Mouse (Mus musculus): ENCODE results near the gene Itsn2. TPM values are rescaled to one million over a fixed set of nuclear protein-coding genes. Genes with fewer than 3 reads are reported as not detected.

Gene Itsn2
- total and polyA plus RNA-seq, 3 experiments: 17.6 to 168 (median 137) TPM

DNA sequence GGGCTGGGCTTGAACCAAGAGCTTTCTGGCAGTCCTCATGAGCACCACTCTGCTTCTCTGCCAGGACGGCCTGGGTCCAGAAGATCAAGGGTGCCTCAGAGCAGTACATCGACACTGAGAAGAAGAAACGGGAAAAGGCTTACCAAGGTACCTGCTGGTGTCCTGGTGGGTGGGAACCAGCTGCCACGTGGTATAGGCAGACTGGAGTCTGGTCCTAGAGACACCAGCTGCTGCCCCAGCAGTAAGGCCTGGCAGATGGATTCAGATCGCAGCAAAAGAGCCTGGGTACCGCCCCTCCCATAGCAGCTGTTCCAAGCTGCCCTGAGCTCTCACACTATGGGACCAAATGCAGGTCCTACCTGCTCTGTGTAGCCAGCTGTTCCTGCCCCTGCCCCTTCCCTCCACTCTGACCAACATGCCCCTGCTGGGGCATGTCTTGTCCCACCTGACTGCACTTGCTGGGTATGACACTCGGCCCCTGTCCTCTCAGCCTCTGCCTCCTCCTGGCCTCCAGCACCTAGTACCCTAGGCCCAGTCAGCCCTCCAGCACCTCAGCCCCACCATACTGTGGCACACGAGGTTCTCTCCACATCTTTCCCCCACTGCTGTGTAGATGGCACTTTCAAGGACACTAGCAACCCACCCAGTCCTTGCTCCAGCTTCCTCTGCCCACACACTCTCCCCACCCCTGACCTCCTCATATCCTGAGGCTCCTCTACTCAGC lies 116.6 kb downstream of the Itsn2 start:
- H3K27me3 ChIP-seq (ENCODE audit: insufficient read depth, low read length): no peaks in the 10 kb centered on the region
- H3K36me3 ChIP-seq (replicated peaks): peaks cover 82% of the 10 kb centered on the region
- DNase-seq (ENCODE audit: low spot score) (no peak), ATAC-seq (ENCODE audit: extremely low read depth, insufficient number of reproducible peaks, low FRiP score, poor library complexity, severe bottlenecking) (no peak)
- TF ChIP-seq GATA2 (IDR thresholded peaks at IDR 0.05; ENCODE audit: borderline replicate concordance, low read depth, low read length) (no peak), GATA1 (IDR thresholded peaks at IDR 0.05; ENCODE audit: borderline replicate concordance, low read length) (no peak), POLR2AphosphoS5 (IDR thresholded peaks at IDR 0.05; ENCODE audit: insufficient replicate concordance, low read depth, low read length) (no peak), CTCF (IDR thresholded peaks at IDR 0.05; ENCODE audit: low read depth, low read length) (no peak), TAL1 (conservative IDR thresholded peaks at IDR 0.05; ENCODE audit: low read depth, low read length) (no peak)
- H3K4me3 ChIP-seq (ENCODE audit: low read depth, low read length): no peak overlapping the region
- H3K9me3 ChIP-seq (replicated peaks): no peaks in the 10 kb centered on the region
- H3K4me1 ChIP-seq (ENCODE audit: insufficient read depth, low read depth, low read length): no peaks in the 10 kb centered on the region

GRCm38 (mm10) chr12:4709926-4710325 lies 117.5 kb downstream of the Itsn2 start:
- Histone ChIP-seq H3K4me1 (ENCODE audit: insufficient read depth, low read depth, low read length) (peaks cover 5% of the 10 kb centered on the region; the same call in 1 of the 2 replicates), H3K4me3 (ENCODE audit: low read depth, low read length) (no peak overlapping the region), H3K9me3 (replicated peaks) (no peaks in the 10 kb centered on the region), H3K27me3 (ENCODE audit: insufficient read depth, low read length) (no peaks in the 10 kb centered on the region), H3K36me3 (replicated peaks) (peaks cover 91% of the 10 kb centered on the region)
- ATAC-seq (ENCODE audit: extremely low read depth, insufficient number of reproducible peaks, low FRiP score, poor library complexity, severe bottlenecking) (no peak), DNase-seq (ENCODE audit: low spot score) (no peak)
- no peak for TF ChIP-seq CTCF (IDR thresholded peaks at IDR 0.05; ENCODE audit: low read depth, low read length)
- TF ChIP-seq POLR2AphosphoS5 (IDR thresholded peaks at IDR 0.05; ENCODE audit: insufficient replicate concordance, low read depth, low read length): no peak

GRCm38 (mm10) chr12:4713361-4713760 lies 120.9 kb downstream of the Itsn2 start:
- no peak for TF ChIP-seq CTCF (IDR thresholded peaks at IDR 0.05; ENCODE audit: low read depth, low read length)
- TF ChIP-seq POLR2AphosphoS5 (IDR thresholded peaks at IDR 0.05; ENCODE audit: insufficient replicate concordance, low read depth, low read length): no peak
- no peak for TF ChIP-seq GATA2 (IDR thresholded peaks at IDR 0.05; ENCODE audit: borderline replicate concordance, low read depth, low read length)
- no peak for TF ChIP-seq TAL1 (conservative IDR thresholded peaks at IDR 0.05; ENCODE audit: low read depth, low read length)
- no peak for TF ChIP-seq GATA1 (IDR thresholded peaks at IDR 0.05; ENCODE audit: borderline replicate concordance, low read length)
- H3K4me1 ChIP-seq (ENCODE audit: insufficient read depth, low read depth, low read length): peaks cover 37% of the 10 kb centered on the region
- ATAC-seq (ENCODE audit: extremely low read depth, insufficient number of reproducible peaks, low FRiP score, poor library complexity, severe bottlenecking): no peak
- no peak for DNase-seq (ENCODE audit: low spot score)
- no peak overlapping the region for H3K4me3 ChIP-seq (ENCODE audit: low read depth, low read length)
- peaks cover 71% of the 10 kb centered on the region for H3K36me3 ChIP-seq (replicated peaks)
- no peaks in the 10 kb centered on the region for H3K27me3 ChIP-seq (ENCODE audit: insufficient read depth, low read length)
- no peaks in the 10 kb centered on the region for H3K9me3 ChIP-seq (replicated peaks)

DNA sequence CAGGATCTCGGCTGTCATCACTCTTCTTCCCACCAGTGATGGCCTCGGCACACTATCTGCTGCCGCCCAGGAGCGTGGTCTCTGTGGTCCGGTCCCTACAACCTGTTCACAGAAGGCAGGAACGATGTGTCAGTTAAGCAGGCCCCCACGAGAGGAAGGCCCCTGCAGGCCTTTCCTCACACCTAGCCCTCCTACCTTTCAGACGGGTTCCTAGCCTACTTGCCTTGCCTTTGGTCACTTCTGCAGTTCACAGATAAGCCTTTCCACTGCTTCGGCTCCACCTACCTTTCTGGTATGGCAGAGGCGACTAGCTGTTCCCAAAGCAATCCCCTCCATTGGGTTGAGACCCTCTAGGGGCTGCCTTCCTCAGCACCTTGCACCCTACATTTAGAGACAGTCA lies 123.2 kb downstream of the Itsn2 start:
- ATAC-seq (ENCODE audit: extremely low read depth, insufficient number of reproducible peaks, low FRiP score, poor library complexity, severe bottlenecking) (no peak), DNase-seq (ENCODE audit: low spot score) (no peak)
- H3K4me1 ChIP-seq (ENCODE audit: insufficient read depth, low read depth, low read length): peaks cover 56% of the 10 kb centered on the region
- H3K36me3 ChIP-seq (replicated peaks): peaks cover 49% of the 10 kb centered on the region
- H3K4me3 ChIP-seq (ENCODE audit: low read depth, low read length): peak overlapping the region; percentile 37; the same call in 1 of the 2 replicates
- TF ChIP-seq GATA1 (IDR thresholded peaks at IDR 0.05; ENCODE audit: borderline replicate concordance, low read length) (no peak), GATA2 (IDR thresholded peaks at IDR 0.05; ENCODE audit: borderline replicate concordance, low read depth, low read length) (no peak), CTCF (IDR thresholded peaks at IDR 0.05; ENCODE audit: low read depth, low read length) (no peak), TAL1 (conservative IDR thresholded peaks at IDR 0.05; ENCODE audit: low read depth, low read length) (no peak), POLR2AphosphoS5 (IDR thresholded peaks at IDR 0.05; ENCODE audit: insufficient replicate concordance, low read depth, low read length) (no peak)
- H3K27me3 ChIP-seq (ENCODE audit: insufficient read depth, low read length): no peaks in the 10 kb centered on the region
- H3K9me3 ChIP-seq (replicated peaks): no peaks in the 10 kb centered on the region

DNA sequence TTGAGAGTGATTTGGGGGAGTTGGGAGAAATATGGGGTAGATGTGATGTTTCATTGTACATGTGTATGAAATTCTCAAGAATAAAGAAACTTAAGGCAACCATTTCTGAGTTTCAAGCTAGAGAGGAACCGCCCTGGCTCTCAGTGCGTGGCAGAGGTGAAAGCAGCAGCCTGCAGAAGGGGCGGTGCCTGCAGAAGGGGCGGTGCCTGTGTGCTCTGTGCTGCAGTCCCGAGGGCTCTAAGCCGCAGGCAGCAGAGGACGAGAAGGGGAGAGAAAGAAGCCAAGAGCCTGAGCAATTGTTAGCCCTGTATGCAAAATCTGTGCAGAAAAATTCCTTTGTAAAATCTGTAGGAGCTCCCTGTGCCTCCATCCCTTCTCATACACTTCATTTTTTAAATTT lies 125.0 kb downstream of the Itsn2 start:
- DNase-seq (ENCODE audit: low spot score) (no peak), ATAC-seq (ENCODE audit: extremely low read depth, insufficient number of reproducible peaks, low FRiP score, poor library complexity, severe bottlenecking) (peak; percentile 58; the same call in 1 of the 2 replicates)
- Histone ChIP-seq H3K36me3 (replicated peaks) (peaks cover 32% of the 10 kb centered on the region), H3K4me3 (ENCODE audit: low read depth, low read length) (no peak overlapping the region; the same call in 1 of the 2 replicates), H3K4me1 (ENCODE audit: insufficient read depth, low read depth, low read length) (peaks cover 57% of the 10 kb centered on the region), H3K27me3 (ENCODE audit: insufficient read depth, low read length) (no peaks in the 10 kb centered on the region), H3K9me3 (replicated peaks) (no peaks in the 10 kb centered on the region)
- TF ChIP-seq CTCF (IDR thresholded peaks at IDR 0.05; ENCODE audit: low read depth, low read length): no peak
- no peak for TF ChIP-seq POLR2AphosphoS5 (IDR thresholded peaks at IDR 0.05; ENCODE audit: insufficient replicate concordance, low read depth, low read length)
- no peak for TF ChIP-seq TAL1 (conservative IDR thresholded peaks at IDR 0.05; ENCODE audit: low read depth, low read length)
- TF ChIP-seq GATA2 (IDR thresholded peaks at IDR 0.05; ENCODE audit: borderline replicate concordance, low read depth, low read length): no peak
- no peak for TF ChIP-seq GATA1 (IDR thresholded peaks at IDR 0.05; ENCODE audit: borderline replicate concordance, low read length)

GRCm38 (mm10) chr12:4719066-4719761 lies 126.8 kb downstream of the Itsn2 start:
- peak; percentile 61 for ATAC-seq (ENCODE audit: extremely low read depth, insufficient number of reproducible peaks, low FRiP score, poor library complexity, severe bottlenecking)
- Histone ChIP-seq H3K4me1 (ENCODE audit: insufficient read depth, low read depth, low read length) (peaks cover 57% of the 10 kb centered on the region), H3K9me3 (replicated peaks) (no peaks in the 10 kb centered on the region), H3K36me3 (replicated peaks) (peaks cover 17% of the 10 kb centered on the region), H3K27me3 (ENCODE audit: insufficient read depth, low read length) (no peaks in the 10 kb centered on the region), H3K4me3 (ENCODE audit: low read depth, low read length) (peak overlapping the region; percentile 56; the same call in 1 of the 2 replicates)
- no peak for DNase-seq (ENCODE audit: low spot score)
- TF ChIP-seq GATA1 (IDR thresholded peaks at IDR 0.05; ENCODE audit: borderline replicate concordance, low read length) (no peak), CTCF (IDR thresholded peaks at IDR 0.05; ENCODE audit: low read depth, low read length) (no peak), GATA2 (IDR thresholded peaks at IDR 0.05; ENCODE audit: borderline replicate concordance, low read depth, low read length) (no peak), TAL1 (conservative IDR thresholded peaks at IDR 0.05; ENCODE audit: low read depth, low read length) (no peak)

Data from G1E (cell line).